Mouse (Mus musculus) cerebellum, adult 18-20 months (tissue): ENCODE measurements around the gene Pdcl2.

Experiments used
- DNase-seq, 2 experiments: peaks; one replicate each; pipeline ENCODE4 v3.0.0; 2021

Gene Pdcl2

DNA sequence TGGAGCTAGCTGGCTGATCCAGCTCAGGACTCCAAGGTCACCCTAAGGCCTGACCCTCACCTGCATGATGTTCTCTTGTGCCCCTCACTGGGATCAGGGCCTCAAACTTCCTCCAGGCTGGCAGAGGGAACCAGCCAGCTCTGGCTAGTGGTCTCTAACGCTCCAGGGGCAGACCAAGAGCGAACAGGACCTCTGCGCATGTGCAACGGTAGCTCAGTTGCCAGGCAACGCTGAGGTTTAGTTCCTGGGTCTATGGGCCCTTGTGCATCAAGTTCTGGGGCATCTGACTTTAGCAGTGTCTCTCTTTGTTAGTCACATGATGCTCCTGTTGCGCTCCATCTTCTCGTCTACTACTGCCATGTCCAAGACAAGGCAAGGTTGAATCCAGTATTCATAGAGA is at the start of gene Pdcl2:
Pdcl2 (minus strand) TSS at position 204 of the 400 bp plus-strand sequence.
- DNase-seq, result no peak

- no peak for DNase-seq
These were observed 48.3 kb upstream of the Pdcl2 start for GRCm38 (mm10) chr5:76379216-76379615.

DNA sequence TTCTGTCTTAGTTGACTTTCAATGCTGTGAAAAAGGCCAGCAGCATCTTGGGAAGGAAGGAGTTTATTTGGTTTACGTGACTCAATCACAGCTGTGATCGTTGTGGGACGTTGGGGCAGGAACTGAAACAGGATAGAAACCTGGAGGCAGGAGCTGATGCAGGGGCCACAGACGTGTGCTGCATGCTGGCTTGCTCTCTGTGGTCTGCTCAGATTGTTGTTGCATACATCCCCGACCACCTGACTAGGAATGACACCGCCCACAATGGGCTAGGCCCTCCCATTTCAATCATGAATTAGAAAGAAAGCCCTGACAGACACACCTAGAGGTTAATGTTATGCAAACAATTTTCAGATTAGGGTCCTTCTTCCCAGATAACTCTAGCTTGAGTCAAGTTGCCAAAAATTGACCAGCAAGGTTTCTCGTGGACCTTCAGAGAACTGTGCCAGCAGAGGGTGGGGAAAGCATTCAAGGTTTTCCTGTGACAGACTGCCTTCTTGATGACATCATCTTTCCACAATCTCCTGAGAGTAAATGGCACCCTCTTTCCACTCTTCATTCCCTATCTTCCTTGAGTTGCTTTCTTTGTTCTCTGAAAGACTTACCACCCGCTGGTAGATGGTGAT is 38.4 kb upstream of the Pdcl2 start:
- no peak for DNase-seq

DNA sequence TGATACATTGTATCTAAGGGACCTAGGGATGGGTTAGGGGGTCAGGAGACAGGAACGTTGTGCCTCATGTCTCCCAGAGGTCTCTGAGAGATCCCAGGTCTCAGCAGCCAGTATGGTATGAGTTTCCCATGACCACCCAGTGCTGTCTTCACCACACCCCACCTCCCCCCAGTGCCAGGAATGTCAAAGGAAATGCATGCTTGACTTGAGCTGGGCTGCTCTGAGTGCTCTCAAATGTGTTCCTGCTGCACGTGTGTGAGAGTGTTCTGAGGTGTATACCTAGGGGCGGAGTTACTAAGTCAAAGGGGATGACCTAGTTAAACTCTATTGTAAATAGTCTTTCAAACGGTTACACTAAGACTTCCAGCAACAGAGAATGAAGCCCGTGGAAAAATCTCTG is 34.5 kb upstream of the Pdcl2 start:
- no peak for DNase-seq

DNA sequence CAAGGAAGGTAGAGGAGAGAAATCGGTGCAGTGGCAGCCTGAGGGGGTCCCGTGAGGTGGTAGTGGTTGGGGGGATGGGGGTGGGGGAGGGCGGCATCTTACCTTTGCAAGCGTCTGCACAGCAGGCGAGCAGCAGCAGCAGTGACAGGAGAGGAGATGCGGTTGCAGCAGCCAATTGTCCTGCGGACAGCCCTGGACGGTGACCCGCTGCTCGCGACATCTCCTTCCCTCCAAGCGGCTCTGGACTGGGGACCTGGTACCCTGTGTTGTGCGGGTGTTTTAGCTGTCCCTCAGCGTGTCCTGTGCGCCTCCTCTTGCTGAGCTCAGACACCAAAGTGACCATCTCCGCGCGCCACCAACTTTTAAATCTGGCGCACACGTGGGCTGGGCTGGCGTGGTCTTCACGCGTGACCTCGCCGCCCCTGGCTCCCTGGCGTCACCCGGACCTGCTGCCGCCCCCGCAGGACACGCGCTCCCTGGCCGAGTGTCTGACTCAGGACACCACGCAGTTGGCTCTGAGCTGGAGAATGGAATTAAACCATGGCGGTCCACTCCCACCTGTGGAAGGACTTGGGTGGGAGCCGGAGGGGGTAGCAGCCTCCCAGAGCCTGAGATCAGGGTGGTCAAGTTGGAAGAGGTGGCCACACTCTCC is 32.6 kb upstream of the Pdcl2 start, which contains the start of gene Nmu:
Nmu (minus strand) TSS at position 336 of the 652 bp plus-strand sequence.
- no peak for DNase-seq

DNA sequence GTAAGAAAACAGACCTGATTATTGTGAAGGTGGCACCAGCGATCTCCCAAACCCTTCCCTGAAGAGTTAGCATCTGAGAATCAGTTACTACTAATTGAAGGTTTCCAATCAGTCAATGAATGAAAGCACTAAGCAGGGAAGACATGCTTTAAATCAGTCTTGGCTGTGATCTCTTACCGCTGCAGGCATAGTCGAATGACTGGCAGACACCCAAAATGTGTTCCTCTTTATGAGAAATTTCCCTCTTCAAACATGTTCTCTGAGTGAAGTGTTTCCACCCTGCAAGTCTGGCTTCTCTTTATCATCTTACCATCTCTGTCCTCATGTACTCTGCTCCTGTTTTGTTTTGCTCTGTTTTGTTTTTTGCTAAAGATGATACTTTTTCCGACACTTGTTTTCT is 29.8 kb upstream of the Pdcl2 start:
- no peak for DNase-seq

DNA sequence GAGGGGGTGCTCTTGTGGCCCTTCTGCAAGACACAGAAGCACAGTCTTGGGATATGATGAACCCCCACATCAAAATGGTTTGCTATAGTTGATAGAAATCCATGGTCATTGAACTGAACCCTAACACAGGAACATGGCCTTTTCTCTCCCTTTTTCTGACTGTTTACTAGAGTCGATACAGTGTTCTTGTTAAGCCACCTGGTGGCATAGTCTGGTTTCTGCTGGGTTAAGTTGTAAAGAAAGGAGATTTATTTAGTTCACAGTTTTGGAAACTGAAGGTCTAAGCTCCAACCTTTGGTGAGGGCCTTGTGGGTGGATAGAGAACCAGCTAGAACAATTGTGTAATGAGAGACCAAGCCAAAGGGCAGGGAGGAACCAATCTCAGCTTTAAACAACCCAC is 29.1 kb upstream of the Pdcl2 start:
- DNase-seq, result no peak

- no peak for DNase-seq
These were observed 21.1 kb upstream of the Pdcl2 start for GRCm38 (mm10) chr5:76351953-76352611.

DNA sequence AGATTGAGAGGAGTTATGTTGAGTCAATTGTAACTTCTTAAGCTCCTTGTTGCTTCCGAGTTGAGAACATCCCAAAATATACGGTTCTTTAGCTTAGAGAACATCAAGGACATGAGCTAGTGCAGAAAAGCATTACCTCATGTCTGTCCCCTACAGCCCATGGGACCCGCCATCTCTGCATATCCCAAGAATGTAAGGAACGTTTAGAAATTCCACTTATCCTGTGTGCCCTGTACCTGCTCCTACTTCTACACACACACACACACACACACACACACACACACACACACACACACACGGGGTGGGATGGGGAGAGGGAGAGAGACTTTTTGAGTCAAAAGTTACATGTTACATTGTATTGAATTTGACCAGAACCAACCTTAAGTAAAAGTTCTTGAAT is 20.6 kb upstream of the Pdcl2 start:
- no peak for DNase-seq

DNA sequence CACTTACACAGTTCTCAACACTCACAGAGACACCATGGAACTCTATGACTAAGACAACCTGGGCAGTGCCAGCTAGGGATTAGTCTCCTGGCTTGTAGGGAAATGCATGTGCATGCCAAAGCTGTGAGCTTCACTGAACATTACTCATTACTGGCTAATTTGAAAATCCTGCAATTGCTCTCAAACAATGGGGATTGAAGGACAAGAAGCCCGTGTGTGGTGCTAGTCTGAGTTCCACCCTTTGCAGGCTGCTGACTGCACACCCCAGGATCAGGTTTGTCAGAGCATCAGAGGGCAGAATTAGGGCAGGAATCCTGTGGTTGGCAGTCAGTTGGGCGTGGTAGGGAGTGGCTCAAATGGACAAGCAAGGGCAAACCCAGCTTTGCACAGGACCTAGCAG is 15.2 kb upstream of the Pdcl2 start:
- no peak for DNase-seq

DNA sequence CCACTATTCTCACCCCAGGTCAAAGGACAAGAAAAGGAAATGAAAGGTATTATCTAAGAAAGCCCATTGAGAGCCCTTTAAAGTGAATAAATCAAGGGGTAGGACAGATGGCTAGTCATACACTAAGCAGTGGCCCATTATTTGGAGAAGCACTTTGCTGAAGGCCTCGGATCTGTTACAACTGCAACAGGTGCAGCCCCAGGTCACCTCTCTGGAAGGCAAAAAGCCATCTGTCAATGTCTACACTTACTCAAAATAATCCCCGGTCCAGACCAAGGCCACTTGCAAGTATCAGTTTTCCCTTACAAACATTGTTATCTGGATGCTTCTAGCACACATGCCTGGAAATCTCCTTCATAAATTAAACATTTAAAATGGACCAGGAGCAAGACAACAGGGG is 10.0 kb upstream of the Pdcl2 start:
- DNase-seq, result no peak

DNA sequence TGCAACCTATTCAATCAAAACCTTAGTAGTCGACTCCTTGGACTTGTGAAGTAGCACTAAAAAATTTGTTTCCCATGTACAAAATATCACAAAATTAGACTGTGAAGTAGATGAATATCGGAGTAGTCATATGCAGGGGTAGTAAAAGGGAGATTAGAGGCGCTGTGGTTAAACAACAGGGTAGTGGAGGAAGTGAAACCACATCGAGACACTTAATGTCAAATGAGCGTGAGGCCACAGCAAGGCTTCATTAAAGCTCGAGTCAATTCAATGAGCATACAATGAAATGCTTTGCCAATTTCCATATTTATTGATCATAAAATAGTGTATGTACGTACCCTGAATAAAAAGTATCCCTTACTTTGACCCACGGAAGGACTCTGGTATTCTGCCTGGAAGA is 6.1 kb upstream of the Pdcl2 start:
- no peak for DNase-seq

- DNase-seq, result no peak
These were observed 2.9 kb upstream of the Pdcl2 start for GRCm38 (mm10) chr5:76333833-76334232.

GRCm38 (mm10) chr5:76327296-76327695 is 3.7 kb downstream of the Pdcl2 start:
- DNase-seq, result no peak

DNA sequence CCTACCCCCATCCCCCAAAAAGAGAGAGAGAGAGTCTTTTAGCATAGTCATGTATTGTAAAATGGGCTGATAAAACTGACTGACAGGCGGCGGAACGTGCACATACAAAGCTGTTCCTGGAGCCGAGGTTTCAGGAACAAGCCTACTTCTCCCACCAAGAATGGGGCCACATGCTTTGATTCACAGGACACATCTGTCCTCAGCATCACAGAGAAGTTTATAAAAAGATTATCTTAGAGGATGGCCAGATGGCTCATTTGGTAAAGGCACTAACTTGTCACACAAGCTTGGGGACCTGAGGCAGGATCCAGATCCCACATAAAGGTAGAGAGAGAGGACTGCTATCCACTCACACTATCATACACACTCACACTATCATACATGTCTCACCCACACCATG is 5.8 kb downstream of the Pdcl2 start:
- DNase-seq, result no peak

- no peak for DNase-seq
These were observed 9.4 kb downstream of the Pdcl2 start for GRCm38 (mm10) chr5:76321249-76322196.

DNA sequence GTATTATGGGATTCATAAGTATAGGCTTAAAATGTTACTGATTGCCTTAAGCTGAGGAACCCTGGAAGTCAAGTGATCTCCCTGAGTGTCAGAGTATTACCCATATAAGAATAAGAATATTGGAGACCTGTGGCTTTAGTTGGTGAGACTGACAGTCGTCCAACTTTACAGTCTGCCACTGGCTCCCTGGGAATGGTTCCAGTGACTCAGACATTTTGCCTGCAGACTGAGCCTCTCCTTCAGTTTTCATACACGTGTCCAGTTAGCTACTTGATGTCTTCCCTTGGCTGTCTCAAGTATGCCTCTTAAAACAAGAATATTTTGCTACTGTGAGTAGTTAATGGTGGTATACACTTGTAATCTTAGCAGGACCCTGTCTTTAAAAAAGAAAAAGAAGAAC is 22.8 kb downstream of the Pdcl2 start:
- DNase-seq, result no peak

DNA sequence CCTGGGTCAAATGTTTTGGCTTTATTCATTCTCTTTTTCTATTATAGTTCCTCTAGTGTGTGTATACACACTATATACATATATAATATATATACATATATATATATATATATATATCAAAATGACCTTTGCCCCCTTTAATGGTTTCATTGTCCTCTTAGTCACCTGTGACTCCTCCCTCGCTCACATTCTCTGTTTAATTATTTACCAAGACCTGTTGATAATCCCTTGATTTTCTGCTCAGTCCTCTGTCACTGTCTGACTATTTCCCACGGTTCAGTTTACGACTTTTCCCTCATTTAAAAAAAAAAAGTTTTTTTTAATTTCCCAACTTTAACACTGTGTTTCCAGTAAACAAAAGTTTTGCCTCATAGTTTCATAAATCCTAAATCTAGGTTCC is 24.7 kb downstream of the Pdcl2 start:
- no peak for DNase-seq

GRCm38 (mm10) chr5:76305616-76306015 is 25.3 kb downstream of the Pdcl2 start:
- DNase-seq, result peak; percentile 21 to 22

DNA sequence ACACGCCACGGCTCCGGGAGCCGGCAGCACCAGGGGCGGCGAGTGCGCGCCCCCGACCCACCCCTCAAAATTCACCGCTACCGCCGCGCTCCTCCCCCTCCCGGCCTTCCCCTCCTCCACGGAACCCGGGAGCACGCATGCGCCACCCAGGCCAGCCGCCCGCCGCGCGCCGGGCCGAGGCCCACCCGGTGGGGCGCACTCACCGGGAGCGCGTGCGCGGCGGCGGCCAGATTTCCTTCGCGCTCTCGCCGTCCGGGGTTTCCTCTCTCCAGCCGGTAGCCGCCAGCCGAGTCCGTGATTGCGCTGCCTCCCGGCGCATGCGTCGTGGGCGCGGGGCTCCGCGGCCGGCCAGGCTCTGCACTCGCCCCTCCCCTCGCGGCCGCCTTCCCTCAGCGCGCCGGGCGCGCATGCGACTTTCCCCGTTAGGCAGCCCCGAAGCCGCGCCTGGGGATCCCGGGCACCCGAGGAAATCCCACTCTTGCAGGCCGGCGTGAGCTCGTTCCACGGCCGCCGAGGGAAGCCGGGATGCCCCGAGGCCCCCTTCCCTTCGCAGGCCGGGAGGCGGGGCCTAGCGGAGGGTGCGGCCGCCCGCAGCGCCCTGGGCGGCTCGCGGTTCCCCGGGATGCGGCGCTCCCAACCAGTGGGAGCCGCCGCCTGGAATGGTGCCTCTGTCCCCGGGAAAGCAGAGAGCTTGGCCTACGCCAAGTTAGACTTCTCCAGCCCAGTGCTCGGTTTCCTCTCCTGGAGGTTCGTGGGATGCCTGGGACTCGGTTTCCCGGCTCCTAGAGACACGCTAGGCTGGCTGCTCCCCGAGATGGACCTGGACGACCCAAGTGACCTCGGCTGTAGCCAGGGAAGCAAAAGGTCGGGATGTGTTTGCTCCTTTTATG is 26.3 kb downstream of the Pdcl2 start, which contains the start of gene Clock:
Clock (minus strand) TSS at position 341 of the 890 bp plus-strand sequence.
- peak; percentile 90 to 96 for DNase-seq

DNA sequence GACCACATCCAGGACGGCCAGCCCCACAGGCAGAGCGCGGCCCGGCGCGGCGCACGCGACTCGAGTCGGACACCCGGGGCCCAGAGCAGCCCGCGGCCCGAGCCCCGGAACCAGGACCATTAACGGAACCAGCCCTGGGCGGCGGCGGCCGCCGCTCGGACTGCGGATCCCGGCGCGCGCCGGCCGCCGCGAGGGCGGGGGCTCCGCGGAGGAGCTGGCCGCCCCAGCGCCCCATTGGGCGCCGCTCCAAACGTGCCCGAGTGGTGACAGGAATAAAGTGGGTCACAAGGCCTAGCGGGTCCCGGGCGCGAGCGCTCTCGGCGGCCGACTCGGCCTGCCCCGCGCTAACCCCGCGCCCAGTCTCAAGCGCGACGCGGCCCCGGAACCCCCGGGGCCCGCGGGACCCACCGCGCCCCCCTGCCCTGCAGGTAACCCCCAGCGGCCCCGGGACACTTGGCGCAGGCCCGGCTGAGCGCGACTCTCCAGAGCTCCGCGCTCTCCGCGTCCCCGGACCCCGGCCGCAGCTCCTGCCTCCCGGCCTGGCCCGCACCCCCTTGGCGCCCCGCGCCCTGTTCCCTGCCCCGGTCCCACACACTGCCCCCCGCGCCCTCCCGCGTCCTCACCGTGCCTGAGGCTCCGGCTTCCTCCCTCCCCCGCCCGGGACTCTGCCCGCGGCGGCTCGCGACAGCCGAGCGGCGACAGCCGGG is 27.1 kb downstream of the Pdcl2 start:
- DNase-seq, result peak; percentile 88 to 93
